Mouse (Mus musculus): ENCODE data around the gene Sgk1. TPM values are rescaled to one million over a fixed set of nuclear protein-coding genes. Genes with fewer than 3 reads are reported as not detected.
A peak's percentile ranks its signal among the peaks of the same experiment; 100 is the strongest.
"Not testable (repeated sequence)": the region's sequence is repeated elsewhere in the genome, so short reads cannot be mapped to it uniquely, and the experiment has no call there.

Gene Sgk1
- polyA plus RNA-seq, 1 experiment from 2014 or later, result 32.8 TPM

GRCm38 (mm10) chr10:22000491-22001306, 118.7 kb downstream of the Sgk1 start:
- no peak overlapping the region for H3K9ac ChIP-seq

GRCm38 (mm10) chr10:22001621-22002020, 119.6 kb downstream of the Sgk1 start:
- no peak for ATAC-seq (ENCODE audit: low FRiP score)
- no peaks in the 10 kb centered on the region for H3K9me3 ChIP-seq (replicated peaks)
- no peak overlapping the region for H3K9ac ChIP-seq
- no peaks in the 10 kb centered on the region for H3K27me3 ChIP-seq
- 80% methylated on average over 3 of the region's 5 CpGs for WGBS
- no peak overlapping the region for H3K4me2 ChIP-seq (replicated peaks)
- no peak overlapping the region for H3K4me3 ChIP-seq
- 0 out of 2 replicates have a peak, but pooled peaks cover 2% of the 10 kb centered on the region for H3K4me1 ChIP-seq
- H3K36me3 ChIP-seq, result peaks cover 16% of the 10 kb centered on the region; the same call in 1 of the 2 replicates
- no peak overlapping the region for H3K27ac ChIP-seq

More at GRCm38 (mm10) chr10:22000491-22001306, 118.7 kb downstream of the Sgk1 start:
- Histone ChIP-seq H3K4me2 (replicated peaks) (no peak overlapping the region), H3K9me3 (replicated peaks) (no peaks in the 10 kb centered on the region), H3K27ac (no peak overlapping the region), H3K27me3 (no peaks in the 10 kb centered on the region), H3K4me1 (0 out of 2 replicates have a peak, but pooled peaks cover 2% of the 10 kb centered on the region), H3K36me3 (peaks cover 16% of the 10 kb centered on the region; the same call in 1 of the 2 replicates), H3K4me3 (no peak overlapping the region)
- ATAC-seq (ENCODE audit: low FRiP score), result no peak; the same call in 1 of the 2 replicates
- 61% methylated on average over 10 of the region's 10 CpGs for WGBS

GRCm38 (mm10) chr10:22004763-22005162, 122.8 kb downstream of the Sgk1 start:
- Histone ChIP-seq H3K27me3 (no peaks in the 10 kb centered on the region), H3K4me2 (replicated peaks) (no peak overlapping the region), H3K4me3 (no peak overlapping the region), H3K4me1 (0 out of 2 replicates have a peak, but pooled peaks cover 2% of the 10 kb centered on the region), H3K36me3 (no peaks in the 10 kb centered on the region), H3K9ac (no peak overlapping the region), H3K27ac (no peak overlapping the region), H3K9me3 (replicated peaks) (no peaks in the 10 kb centered on the region)
- 86% methylated on average over 5 of the region's 5 CpGs for WGBS
- no peak for ATAC-seq (ENCODE audit: low FRiP score)

- WGBS, result 84% methylated on average over 10 of the region's 10 CpGs
Measured at GRCm38 (mm10) chr10:22007160-22007801, 125.3 kb downstream of the Sgk1 start.

GRCm38 (mm10) chr10:22007802-22008172, 125.8 kb downstream of the Sgk1 start:
- H3K4me3 ChIP-seq, result no peak overlapping the region
- H3K4me2 ChIP-seq (replicated peaks), result no peak overlapping the region
- H3K9ac ChIP-seq, result no peak overlapping the region
- no peak overlapping the region for H3K27ac ChIP-seq
- no peaks in the 10 kb centered on the region for H3K4me1 ChIP-seq
- H3K9me3 ChIP-seq (replicated peaks), result no peaks in the 10 kb centered on the region
- WGBS, result 48% methylated on average over 4 of the region's 4 CpGs
- no peaks in the 10 kb centered on the region for H3K27me3 ChIP-seq
- ATAC-seq (ENCODE audit: low FRiP score), result no peak
- no peaks in the 10 kb centered on the region for H3K36me3 ChIP-seq

More at GRCm38 (mm10) chr10:22007160-22007801, 125.3 kb downstream of the Sgk1 start:
- no peak overlapping the region for H3K4me3 ChIP-seq
- no peaks in the 10 kb centered on the region for H3K4me1 ChIP-seq
- H3K36me3 ChIP-seq, result no peaks in the 10 kb centered on the region
- H3K27me3 ChIP-seq, result no peaks in the 10 kb centered on the region
- H3K27ac ChIP-seq, result no peak overlapping the region
- no peak overlapping the region for H3K4me2 ChIP-seq (replicated peaks)
- no peaks in the 10 kb centered on the region for H3K9me3 ChIP-seq (replicated peaks)
- no peak for ATAC-seq (ENCODE audit: low FRiP score)
- H3K9ac ChIP-seq, result no peak overlapping the region

- Histone ChIP-seq H3K27me3 (no peaks in the 10 kb centered on the region), H3K36me3 (no peaks in the 10 kb centered on the region), H3K4me3 (no peak overlapping the region), H3K9ac (no peak overlapping the region), H3K4me2 (replicated peaks) (peak overlapping the region; percentile 25; the same call in 1 of the 2 replicates), H3K9me3 (replicated peaks) (no peaks in the 10 kb centered on the region), H3K27ac (no peak overlapping the region), H3K4me1 (no peaks in the 10 kb centered on the region)
- 0 out of 2 replicates have a peak, but pooled peaks have one; percentile 29 for ATAC-seq (ENCODE audit: low FRiP score)
- 41% methylated on average over 19 of the region's 19 CpGs for WGBS
Measured at GRCm38 (mm10) chr10:22010088-22010818, 128.3 kb downstream of the Sgk1 start.

- no peak for ATAC-seq (ENCODE audit: low FRiP score)
- 72% methylated on average over 16 of the region's 16 CpGs for WGBS
- Histone ChIP-seq H3K4me3 (no peak overlapping the region), H3K27me3 (no peaks in the 10 kb centered on the region), H3K36me3 (no peaks in the 10 kb centered on the region), H3K4me2 (replicated peaks) (no peak overlapping the region), H3K27ac (no peak overlapping the region), H3K9me3 (replicated peaks) (no peaks in the 10 kb centered on the region), H3K4me1 (no peaks in the 10 kb centered on the region), H3K9ac (no peak overlapping the region)
Measured at GRCm38 (mm10) chr10:22017469-22018159, 135.6 kb downstream of the Sgk1 start.

GRCm38 (mm10) chr10:22018618-22019017, 136.6 kb downstream of the Sgk1 start:
- Histone ChIP-seq H3K4me1 (no peaks in the 10 kb centered on the region), H3K4me3 (no peak overlapping the region), H3K9ac (no peak overlapping the region), H3K27ac (no peak overlapping the region), H3K9me3 (replicated peaks) (no peaks in the 10 kb centered on the region), H3K36me3 (no peaks in the 10 kb centered on the region), H3K27me3 (no peaks in the 10 kb centered on the region), H3K4me2 (replicated peaks) (no peak overlapping the region)
- ATAC-seq (ENCODE audit: low FRiP score), result no peak
- WGBS, result 94% methylated on average over 4 of the region's 4 CpGs

- no peaks in the 10 kb centered on the region for H3K36me3 ChIP-seq
- no peak overlapping the region for H3K9ac ChIP-seq
- H3K4me3 ChIP-seq, result no peak overlapping the region
- WGBS, result 7% methylated on average over 9 of the region's 9 CpGs
- no peak for ATAC-seq (ENCODE audit: low FRiP score)
- H3K4me2 ChIP-seq (replicated peaks), result no peak overlapping the region
- no peaks in the 10 kb centered on the region for H3K27me3 ChIP-seq
- H3K9me3 ChIP-seq (replicated peaks), result 0 out of 2 replicates have a peak, but pooled peaks cover 2% of the 10 kb centered on the region
- H3K27ac ChIP-seq, result no peak overlapping the region
- no peaks in the 10 kb centered on the region for H3K4me1 ChIP-seq
Measured at GRCm38 (mm10) chr10:22034303-22034702, 152.3 kb downstream of the Sgk1 start.

- WGBS, result 12% methylated on average over 3 of the region's 3 CpGs
- not testable (repeated sequence) for H3K27ac ChIP-seq; H3K4me2 ChIP-seq (replicated peaks); ATAC-seq (ENCODE audit: low FRiP score); H3K27me3 ChIP-seq; H3K9ac ChIP-seq; H3K36me3 ChIP-seq; H3K9me3 ChIP-seq (replicated peaks); H3K4me1 ChIP-seq; H3K4me3 ChIP-seq
Measured at GRCm38 (mm10) chr10:22036256-22036655, 154.3 kb downstream of the Sgk1 start.

Measured in hindbrain, embryonic 12.5 days (tissue).